Mouse (Mus musculus): ENCODE measurements around the gene Olfr704.
"Not testable (repeated sequence)": the region's sequence is repeated elsewhere in the genome, so short reads cannot be mapped to it uniquely, and the experiment has no call there.

Gene Olfr704

DNA sequence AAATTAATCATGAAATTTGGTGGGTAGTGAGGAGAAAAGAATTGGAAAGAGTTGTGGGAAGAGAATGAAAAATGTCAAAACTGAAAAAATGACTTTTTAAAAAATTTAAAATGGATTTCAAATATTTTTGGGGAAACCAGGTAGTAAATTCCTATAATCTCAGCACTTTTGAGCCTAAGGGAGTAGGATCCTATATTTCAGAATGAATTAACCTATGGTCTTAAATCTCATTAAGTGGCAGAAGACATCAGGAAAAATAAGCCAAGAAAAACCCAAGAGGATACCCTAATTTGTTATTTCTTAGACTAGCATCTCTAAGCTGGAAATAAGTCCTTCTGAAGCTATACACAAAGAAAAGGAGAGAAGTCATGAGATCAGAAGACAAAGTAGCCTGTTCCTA is at the start of gene Olfr704:
Olfr704 (plus strand) TSS at position 301 of the 400 bp plus-strand sequence.
- in situ Hi-C loops (cut with MboI, MseI), result no loop called here

DNA sequence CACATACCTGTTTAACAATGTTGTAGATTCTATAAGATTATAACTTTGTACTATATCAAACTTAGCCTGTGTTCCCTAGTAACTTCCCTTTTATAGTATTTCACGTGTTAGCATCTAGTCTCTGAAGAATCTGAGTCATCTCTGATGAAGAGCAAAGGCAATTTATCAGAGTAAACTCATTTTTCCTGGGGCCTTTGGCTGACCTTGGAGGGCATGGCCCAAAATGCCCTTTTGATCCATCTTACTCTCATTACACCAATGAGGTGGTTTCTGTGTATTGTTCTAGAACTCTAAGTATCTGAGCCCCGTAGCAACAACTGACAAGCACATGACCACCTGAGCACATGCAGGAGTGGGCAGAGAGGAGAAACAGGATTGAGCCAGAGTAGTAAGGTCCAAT is 49.2 kb upstream of the Olfr704 start, which contains the start of gene Olfr701:
Olfr701 (plus strand) TSS at position 301 of the 400 bp plus-strand sequence.
- in situ Hi-C loops (cut with MboI, MseI), result no loop called here

DNA sequence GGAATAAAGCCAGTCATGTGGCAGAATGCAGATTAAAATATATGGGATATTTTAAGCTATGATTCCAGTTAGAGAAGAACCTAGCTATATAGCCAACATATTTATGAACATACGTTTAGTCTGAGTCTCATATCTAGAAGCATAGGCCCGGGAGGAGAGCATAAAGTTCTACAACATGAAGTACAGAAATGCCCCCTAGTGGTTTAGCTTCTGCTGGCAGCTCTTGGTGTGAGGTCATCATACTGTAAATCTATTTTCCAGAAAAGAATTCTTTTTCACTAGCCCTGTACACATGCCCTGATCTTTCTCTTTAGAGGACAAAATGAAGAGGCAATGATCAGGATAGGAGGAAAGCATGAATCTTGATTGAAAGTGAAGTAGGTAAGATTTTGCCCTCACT is 47.2 kb upstream of the Olfr704 start:
- in situ Hi-C loops (cut with MboI, MseI), result no loop called here

DNA sequence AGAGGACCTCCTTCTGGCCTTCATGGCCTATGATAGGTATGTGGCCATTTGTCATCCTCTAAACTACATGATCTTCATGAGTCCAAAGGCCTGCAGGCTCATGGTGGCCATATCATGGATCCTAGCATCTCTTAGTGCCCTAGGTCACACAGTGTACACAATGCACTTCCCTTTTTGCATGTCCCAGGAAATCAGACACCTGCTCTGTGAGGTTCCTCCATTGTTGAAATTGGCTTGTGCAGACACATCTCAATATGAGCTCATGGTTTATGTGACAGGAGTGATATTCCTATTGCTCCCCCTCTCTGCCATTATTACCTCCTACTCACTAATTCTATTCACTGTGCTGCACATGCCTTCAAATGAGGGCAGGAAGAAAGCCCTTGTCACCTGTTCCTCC is 44.6 kb upstream of the Olfr704 start:
- in situ Hi-C loops (cut with MboI, MseI), result no loop called here

DNA sequence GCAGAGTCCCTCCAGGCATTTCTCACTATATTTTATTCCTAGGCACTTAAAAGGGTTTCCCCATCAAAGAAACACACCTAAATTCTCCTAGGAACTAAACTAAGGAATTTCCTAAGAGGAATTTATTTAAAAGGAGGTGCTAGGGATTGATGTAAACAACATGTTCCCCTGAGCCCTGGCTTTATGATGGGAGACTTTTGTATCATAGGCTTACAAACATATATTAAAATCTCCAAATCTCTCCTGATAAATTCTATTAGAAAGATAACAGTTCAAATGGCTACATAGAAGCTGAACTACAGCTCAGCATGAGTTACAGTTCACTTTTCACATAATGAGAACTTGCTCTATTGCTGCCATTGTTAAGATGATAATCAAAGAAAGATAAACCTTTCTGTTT is 29.2 kb upstream of the Olfr704 start, which contains the start of gene Olfr702:
Olfr702 (minus strand) TSS at position 101 of the 400 bp plus-strand sequence.
- in situ Hi-C loops (cut with MboI, MseI), result no loop called here

DNA sequence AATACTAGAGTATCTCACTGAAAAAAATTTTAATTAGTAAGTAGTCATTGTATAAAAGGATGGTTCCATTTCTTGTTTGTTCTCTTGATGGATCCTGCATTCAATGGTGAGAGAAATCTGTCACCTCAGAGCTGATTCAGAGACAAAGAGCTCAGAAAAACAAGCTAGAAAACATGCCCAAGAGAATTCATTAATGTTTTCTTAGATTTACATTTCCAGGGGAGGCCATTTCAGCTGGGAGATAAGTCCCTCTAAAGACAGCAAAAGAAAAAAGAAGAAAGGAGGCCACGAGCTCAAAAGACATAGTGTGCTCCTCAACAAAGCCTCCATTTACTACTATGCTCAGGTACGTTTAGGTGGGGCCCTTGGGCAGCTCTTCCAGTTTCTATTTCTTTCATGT is 19.9 kb upstream of the Olfr704 start, which contains the start of gene Olfr703:
Olfr703 (plus strand) TSS at position 301 of the 400 bp plus-strand sequence.
- in situ Hi-C loops (cut with MboI, MseI), result no loop called here

DNA sequence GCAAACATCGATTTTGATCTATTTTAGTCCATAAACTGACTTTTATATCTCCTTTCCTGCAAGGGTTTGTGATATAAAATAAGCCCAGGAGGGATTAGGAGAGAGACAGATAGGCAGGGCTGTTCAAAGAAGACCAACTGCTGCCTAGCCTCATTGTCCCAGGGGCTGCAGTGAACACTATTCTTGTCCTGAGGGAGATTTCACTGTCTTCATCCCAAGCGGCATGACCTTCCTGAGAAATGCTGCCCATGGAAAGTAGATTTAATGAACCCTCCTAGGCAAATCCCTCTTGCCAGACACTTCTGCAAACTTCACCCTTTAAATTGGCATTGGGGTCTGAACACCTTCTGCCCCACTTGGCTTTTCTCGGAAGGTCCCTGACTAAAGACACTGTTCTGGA is 13.8 kb downstream of the Olfr704 start, which contains the start of gene Olfr705:
Olfr705 (minus strand) TSS at position 101 of the 400 bp plus-strand sequence.
- in situ Hi-C loops (cut with MboI, MseI), result no loop called here

DNA sequence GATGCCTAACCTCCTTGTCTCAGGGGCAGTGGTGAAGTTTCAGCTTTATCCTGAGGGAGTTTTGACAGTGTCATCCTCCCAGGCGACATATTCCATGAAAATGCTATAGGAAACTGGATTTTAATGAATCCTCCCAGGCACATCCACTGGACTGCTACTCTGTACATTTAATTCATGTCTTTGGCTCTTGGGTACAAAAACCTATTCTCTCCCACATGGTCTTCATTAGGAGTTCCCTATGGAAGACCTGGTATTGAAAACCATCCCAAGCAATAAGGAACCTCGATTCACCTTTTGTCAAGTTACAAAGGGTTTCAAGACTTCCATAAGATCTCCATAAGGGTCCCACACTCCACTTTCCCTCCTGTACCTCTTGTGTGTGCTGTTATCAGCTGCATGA is 25.1 kb downstream of the Olfr704 start, which contains the start of gene Olfr706:
Olfr706 (minus strand) TSS at position 101 of the 400 bp plus-strand sequence.
- in situ Hi-C loops (cut with MboI, MseI), result loop anchor here (10.0 kb wide), 1 partner anchor 383 kb away; no protein-coding TSS in a partner anchor

DNA sequence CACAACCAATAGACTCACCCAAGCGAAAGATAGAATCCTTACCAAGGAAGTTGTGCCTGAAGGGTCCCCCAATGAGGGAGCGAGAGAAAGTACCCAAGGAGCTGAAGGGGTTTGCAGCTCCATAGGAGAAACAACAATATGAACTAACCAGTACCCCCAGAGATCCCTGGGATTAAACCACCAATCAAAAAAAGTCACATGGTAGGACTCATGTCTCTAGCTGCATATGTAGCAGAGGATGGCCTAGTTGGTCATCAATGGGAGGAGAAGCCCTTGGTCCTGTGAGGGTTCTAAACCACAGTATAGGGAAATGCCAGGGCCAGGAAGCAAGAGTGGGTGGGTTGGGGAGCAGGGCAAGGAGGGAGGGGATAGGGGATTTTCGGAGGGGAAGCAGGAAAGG is 38.2 kb downstream of the Olfr704 start, which contains the start of gene Olfr707:
Olfr707 (minus strand) TSS at position 101 of the 400 bp plus-strand sequence.
- in situ Hi-C loops (cut with MboI, MseI), result not testable (repeated sequence)

DNA sequence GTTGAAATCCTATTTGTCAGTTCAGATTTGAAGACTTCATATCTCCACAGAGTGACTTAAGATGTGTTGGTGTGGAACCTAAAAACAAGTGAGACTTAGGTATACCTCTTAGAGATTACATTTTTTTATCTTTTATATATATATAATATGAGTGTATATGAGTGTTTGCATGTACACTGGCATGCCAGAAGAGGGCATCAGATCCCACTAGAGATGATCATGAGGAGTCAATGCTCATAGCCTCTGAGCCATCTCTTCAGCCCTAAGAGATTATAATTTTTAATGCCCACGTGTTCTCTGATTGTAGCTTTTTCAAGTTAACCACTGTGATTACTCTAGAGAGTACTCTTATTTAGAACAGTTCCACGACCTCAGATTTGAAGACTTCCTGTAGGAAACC is 44.7 kb downstream of the Olfr704 start, which contains the start of gene Olfr1532-ps1:
Olfr1532-ps1 (plus strand) TSS at position 326 of the 400 bp plus-strand sequence.
- in situ Hi-C loops (cut with MboI, MseI), result no loop called here

Data from regulatory T cell (primary cell).